Mouse (Mus musculus) kidney, adult 11 months (tissue): ENCODE results near the gene Cpt1a.

ENCODE experiments used
- DNase-seq: peaks from one replicate; pipeline ENCODE4 v3.0.0; 2022

Cpt1a gene

DNA sequence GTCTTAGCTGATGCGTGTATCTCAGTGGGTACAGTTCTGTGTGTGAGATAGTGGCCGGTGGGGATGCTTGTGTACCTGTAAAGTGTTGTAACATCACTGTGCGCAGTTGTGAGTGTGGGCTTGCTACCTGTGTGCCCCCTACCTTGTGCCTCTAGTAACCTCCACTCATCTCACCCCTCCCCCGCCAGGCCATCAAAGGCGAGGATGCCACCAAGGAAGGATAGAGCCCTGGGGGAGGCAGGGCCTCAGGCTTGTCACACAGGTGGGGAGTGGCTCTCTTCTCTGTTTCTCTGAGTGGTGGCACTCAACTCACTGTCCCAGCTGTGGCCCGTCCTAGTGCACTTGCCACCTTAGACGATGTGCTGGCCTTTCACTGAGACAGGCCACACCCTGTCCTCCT is 108.9 kb downstream of the Cpt1a start:
- DNase-seq = no peak

- no peak for DNase-seq
Observed at GRCm38 (mm10) chr19:3431969-3432368, 109.8 kb downstream of the Cpt1a start.

- no peak for DNase-seq
Observed at GRCm38 (mm10) chr19:3434124-3434523, 112.0 kb downstream of the Cpt1a start.

- no peak for DNase-seq
Observed at GRCm38 (mm10) chr19:3434641-3435040, 112.5 kb downstream of the Cpt1a start.
